Mouse (Mus musculus): ENCODE measurements at regions not wholly inside any gene's neighbourhood (a gene's known extent, or its start where the extent isn't known, plus 50 kb on each side); places are given as distances from the start of the nearest gene placed in this dataset.
A peak's percentile ranks its signal among the peaks of the same experiment; 100 is the strongest.

DNA sequence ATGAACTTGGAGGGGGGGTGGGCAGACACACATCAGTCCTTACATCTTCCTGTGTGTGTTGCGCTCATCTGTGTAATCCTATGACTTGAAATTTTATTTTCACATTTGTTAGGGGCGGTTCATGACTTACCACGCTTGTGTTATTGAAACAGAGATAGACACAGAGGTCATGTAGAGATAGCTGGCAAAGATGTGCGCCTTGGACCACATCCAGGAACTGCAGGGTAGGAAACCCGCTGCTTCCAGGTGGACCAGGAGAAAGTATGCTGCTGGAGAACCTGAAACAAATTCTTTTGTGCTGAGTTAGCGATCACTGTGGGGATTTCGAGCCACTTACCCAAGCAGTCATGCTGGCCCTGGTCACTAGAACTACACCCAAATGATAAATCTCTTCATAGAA is 89.1 kb downstream of the Kcnj2 start:
- no peak for DNase-seq (ENCODE audit: low read depth, low spot score)

GRCm38 (mm10) chr11:111155747-111156146 is 89.8 kb downstream of the Kcnj2 start:
- no peak for DNase-seq (ENCODE audit: low read depth, low spot score)

DNA sequence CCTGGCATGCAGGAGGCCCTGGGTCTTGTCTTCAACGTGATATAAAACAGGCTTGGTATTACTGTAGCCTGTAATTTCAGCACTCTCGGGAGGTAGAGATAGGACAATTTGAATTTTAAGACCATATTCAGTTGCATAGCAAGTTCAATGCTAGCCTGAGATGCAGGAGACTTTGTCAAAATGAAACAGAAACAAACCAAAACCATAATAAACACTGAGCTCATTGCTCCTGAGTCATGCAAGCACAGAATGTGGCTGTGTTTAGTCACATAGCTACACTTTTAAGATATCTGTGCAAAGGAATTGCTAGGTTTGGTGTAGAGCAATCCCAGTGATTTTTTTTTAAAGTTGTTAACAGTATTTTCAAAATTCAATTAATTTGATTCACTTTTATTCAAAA is 93.3 kb downstream of the Kcnj2 start:
- no peak for DNase-seq (ENCODE audit: low read depth, low spot score)

GRCm38 (mm10) chr11:111164907-111165306 is 98.9 kb downstream of the Kcnj2 start:
- no peak for DNase-seq (ENCODE audit: low read depth, low spot score)

DNA sequence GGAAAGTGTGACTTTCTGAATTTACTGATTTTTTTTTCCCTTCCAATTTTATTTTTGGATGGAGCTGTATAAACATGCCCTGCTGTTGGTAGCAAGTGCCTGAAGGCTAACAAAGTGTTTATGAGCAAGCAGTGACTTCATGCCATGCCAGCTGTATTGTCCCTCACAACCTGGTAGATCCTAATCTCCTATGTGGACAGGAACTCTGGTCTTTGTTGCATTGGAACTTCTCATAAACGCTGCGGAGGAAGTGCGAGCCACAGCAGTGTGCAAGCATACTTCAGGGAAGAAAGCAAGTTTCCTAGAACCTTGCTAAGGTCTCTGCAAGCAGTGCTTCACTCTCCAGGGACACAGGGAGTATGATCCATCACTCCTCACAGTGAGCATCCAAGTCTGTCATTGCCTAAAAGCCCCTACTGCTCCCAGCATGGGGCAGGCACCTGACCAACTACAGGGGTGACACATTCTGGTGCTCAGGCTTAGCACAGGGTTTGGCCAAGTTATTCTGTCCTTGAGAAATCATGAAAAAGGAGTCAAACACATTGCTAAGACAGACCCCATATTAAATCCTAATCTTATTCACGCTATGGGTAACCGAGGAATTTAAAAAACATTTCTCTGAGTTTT is 104.3 kb downstream of the Kcnj2 start:
- DNase-seq (ENCODE audit: low read depth, low spot score), result no peak

- no peak for DNase-seq (ENCODE audit: low read depth, low spot score)
Observed at GRCm38 (mm10) chr11:111173525-111173924, 107.6 kb downstream of the Kcnj2 start.

- DNase-seq (ENCODE audit: low read depth, low spot score), result peak; percentile 68
Observed at GRCm38 (mm10) chr11:111175566-111175965, 109.6 kb downstream of the Kcnj2 start.

- DNase-seq (ENCODE audit: low read depth, low spot score), result no peak
Observed at GRCm38 (mm10) chr11:111177516-111177915, 111.6 kb downstream of the Kcnj2 start.

GRCm38 (mm10) chr11:111197422-111197821 is 131.5 kb downstream of the Kcnj2 start:
- peak; percentile 18 for DNase-seq (ENCODE audit: low read depth, low spot score)

- DNase-seq (ENCODE audit: low read depth, low spot score), result no peak
Observed at GRCm38 (mm10) chr11:111200512-111200911, 134.5 kb downstream of the Kcnj2 start.

DNA sequence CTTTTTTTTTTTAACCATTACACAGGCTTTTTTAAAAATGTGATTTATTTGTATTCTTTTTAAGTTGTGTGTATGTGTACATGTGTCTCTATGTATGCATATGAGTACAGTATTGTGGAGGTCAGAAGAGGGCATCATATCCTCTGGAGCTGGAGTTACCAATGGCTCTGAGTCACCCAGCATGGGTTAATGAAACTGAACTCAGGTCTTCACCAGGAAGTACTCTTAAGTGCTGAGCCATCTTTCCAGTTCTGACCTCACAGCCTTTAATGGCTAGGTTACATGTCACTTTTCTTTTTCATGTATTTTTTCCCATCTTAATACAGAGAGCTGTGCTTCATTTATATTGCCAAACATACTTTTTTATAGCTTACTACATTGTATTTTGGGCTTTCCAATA is 136.8 kb downstream of the Kcnj2 start:
- no peak for DNase-seq (ENCODE audit: low read depth, low spot score)

- no peak for DNase-seq (ENCODE audit: low read depth, low spot score)
Observed at GRCm38 (mm10) chr11:111210565-111210964, 144.6 kb downstream of the Kcnj2 start.

- DNase-seq (ENCODE audit: low read depth, low spot score), result no peak
Observed at GRCm38 (mm10) chr11:111212038-111212701, 146.2 kb downstream of the Kcnj2 start.

- no peak for DNase-seq (ENCODE audit: low read depth, low spot score)
Observed at GRCm38 (mm10) chr11:111212702-111213328, 146.9 kb downstream of the Kcnj2 start.

GRCm38 (mm10) chr11:111215006-111215405 is 149.0 kb downstream of the Kcnj2 start:
- DNase-seq (ENCODE audit: low read depth, low spot score), result no peak

DNA sequence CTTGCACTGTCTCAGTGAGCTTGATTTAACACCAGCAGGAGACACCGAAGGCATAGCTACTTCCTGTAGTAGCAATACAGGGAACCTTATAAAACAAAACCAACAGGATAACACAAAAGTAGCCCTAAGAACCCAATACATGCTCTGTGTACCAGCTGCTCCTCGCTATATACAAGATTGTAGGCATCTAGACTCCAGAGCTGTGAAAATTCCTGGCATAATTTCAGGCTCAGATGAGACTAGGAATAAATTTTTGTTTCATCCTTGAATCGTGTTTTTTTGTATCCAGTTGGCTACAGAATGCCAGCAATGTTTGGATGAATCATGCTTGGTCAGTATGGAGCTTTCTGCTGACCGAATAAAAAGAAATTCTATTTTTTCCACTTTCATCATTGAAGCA is 157.9 kb downstream of the Kcnj2 start:
- peak; percentile 34 for DNase-seq (ENCODE audit: low read depth, low spot score)

- DNase-seq (ENCODE audit: low read depth, low spot score), result no peak
Observed at GRCm38 (mm10) chr11:111227305-111227704, 161.3 kb downstream of the Kcnj2 start.

GRCm38 (mm10) chr11:111236741-111237140 is 170.8 kb downstream of the Kcnj2 start:
- DNase-seq (ENCODE audit: low read depth, low spot score), result no peak

DNA sequence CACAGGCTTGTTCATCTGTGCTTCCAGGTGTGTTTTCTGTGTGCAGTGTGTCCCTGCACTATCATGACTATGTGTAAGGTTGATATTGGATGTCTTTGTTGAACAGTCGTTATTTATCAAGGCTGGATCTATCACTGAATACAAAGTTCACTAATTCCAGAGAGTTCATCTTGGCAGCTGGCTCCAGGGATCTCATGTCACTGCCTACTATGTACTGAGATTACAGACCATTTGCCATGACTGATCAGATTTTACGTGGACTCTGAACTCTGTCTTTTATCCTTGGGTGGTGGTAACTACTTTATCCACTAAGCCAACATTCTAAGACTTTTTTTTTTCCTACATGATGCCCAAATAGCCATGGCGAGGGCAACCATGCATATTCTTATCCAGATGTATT is 173.8 kb downstream of the Kcnj2 start:
- DNase-seq (ENCODE audit: low read depth, low spot score), result no peak

DNA sequence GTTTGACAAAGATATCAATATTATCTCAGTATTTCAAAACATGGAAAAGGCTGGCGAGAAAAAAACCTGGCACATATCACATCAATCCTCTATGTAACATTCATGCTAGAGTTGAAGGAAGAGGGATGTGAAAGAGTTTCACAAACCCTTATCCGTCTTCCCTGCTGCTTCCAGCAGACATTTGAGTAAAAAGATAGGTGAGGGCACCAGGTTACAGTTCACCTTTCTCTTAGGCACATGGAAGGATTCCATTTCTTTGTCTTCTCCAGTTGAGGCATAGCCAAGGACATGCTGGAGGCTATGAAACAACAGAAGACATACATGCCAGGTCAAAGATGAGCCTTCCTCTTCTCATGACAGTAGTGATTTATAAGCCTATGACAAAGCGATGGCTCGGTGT is 186.3 kb downstream of the Kcnj2 start:
- DNase-seq (ENCODE audit: low read depth, low spot score), result no peak

GRCm38 (mm10) chr11:111256596-111256995 is 190.6 kb downstream of the Kcnj2 start:
- no peak for DNase-seq (ENCODE audit: low read depth, low spot score)

DNA sequence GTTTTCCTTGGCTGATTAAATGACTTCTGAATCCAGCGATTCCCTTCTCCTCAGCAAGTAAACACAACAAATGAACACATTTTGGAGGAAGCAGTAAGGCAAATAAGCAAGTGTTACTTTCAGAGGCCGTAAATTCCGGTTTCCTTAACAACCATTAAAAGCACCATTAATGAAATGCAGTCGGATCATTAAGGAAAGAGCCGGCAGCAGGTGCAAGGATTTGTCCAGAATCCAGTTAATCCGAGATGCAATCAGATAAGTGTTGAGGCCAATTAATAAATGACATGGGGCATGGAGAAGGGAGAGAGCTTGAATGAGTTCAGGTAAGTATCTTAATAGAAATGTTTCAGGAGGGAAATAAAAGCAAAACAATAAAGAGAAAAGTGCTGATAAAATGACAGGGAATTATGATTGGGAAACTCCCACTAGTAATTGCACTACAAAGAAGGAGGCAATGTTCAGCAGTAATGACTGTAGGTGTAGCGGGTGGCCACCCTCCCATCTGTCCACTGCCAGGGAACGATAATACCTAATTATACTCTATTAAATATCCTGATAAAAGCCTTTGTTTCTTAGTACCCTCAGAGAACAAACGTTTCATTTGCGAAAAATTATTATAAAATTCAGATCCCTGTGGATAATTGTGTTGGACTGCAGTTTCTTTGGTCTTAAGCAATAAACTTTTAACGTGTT is 194.9 kb downstream of the Kcnj2 start:
- DNase-seq (ENCODE audit: low read depth, low spot score), result no peak
